Mouse (Mus musculus) gastrocnemius, postnatal 14 days (tissue): ENCODE data around the gene Gabrr1. TPM values are rescaled to one million over a fixed set of nuclear protein-coding genes. Genes with fewer than 3 reads are reported as not detected.
A peak's percentile ranks its signal among the peaks of the same experiment; 100 is the strongest.

ENCODE experiments used
- DNase-seq: peaks from one replicate; pipeline ENCODE4 v3.0.0; 2021; ENCODE audit warnings: mixed read lengths
- intact Hi-C: fragments of 180-260 bp; cut with DNase I; formaldehyde crosslinking; loops from one replicate; pipeline ENCODE4 v1.15.1; 2025; ENCODE audit warnings: low total_unique reads
- total RNA-seq, 2 experiments: library from RNA; stranded (reverse); gene quantifications; 2 replicates each; pipeline ENCODE4 v1.2.3; 2021

Gene Gabrr1
- total RNA-seq, 2 experiments from 2014 or later = not detected

- intact Hi-C loops = no loop called here
Measured at GRCm38 (mm10) chr4:33198117-33198516, 65.8 kb downstream of the Gabrr1 start.

GRCm38 (mm10) chr4:33204682-33205081 is 72.4 kb downstream of the Gabrr1 start:
- intact Hi-C loops = loop anchor here (5.0 kb wide), 1 partner anchor 57 kb away; no protein-coding TSS in a partner anchor
- DNase-seq = peak; percentile 33

More at GRCm38 (mm10) chr4:33198117-33198516, 65.8 kb downstream of the Gabrr1 start:
- DNase-seq = no peak

GRCm38 (mm10) chr4:33207551-33207950 is 75.2 kb downstream of the Gabrr1 start:
- intact Hi-C loops = loop anchor here (5.0 kb wide), 1 partner anchor 60 kb away; no protein-coding TSS in a partner anchor

GRCm38 (mm10) chr4:33208881-33209841 is 76.8 kb downstream of the Gabrr1 start, which contains the start of gene Srsf12:
Gene Srsf12 (plus strand): TSS chr4:33208991.
- intact Hi-C loops = loop anchor here (5.0 kb wide), 1 partner anchor 62 kb away; no protein-coding TSS in a partner anchor
- DNase-seq = peak; percentile 8

More at GRCm38 (mm10) chr4:33207551-33207950, 75.2 kb downstream of the Gabrr1 start:
- DNase-seq = no peak

Other genes with a start within 250 kb of the Gabrr1 start
- 1 to 10 TPM; 2.3 TPM for gene Ankrd6, start 181.7 kb upstream of the Gabrr1 start, total RNA-seq
- 10 to 100 TPM; 84.1 to 84.5 TPM for gene Rragd, start 149.5 kb upstream of the Gabrr1 start, total RNA-seq
- 10 to 100 TPM; 51.1 to 56.2 TPM for gene Ube2j1, start 101.1 kb upstream of the Gabrr1 start, total RNA-seq
- gene Gabrr2, start 69.5 kb upstream of the Gabrr1 start, total RNA-seq = 10 to 100 TPM; 19.2 to 51.0 TPM
- 10 to 100 TPM; 29.0 to 29.6 TPM for gene Pm20d2, start 57.2 kb downstream of the Gabrr1 start, total RNA-seq
- gene Srsf12, start 76.5 kb downstream of the Gabrr1 start, total RNA-seq = not detected
- gene Pnrc1, start 157.6 kb downstream of the Gabrr1 start, total RNA-seq = 100 to 1,000 TPM in 1 of 2 experiments, 10 to 100 TPM in 1; 86.4 to 125 TPM
- gene Rngtt, start 177.8 kb downstream of the Gabrr1 start, total RNA-seq = 1 to 10 TPM; 7.8 to 9.6 TPM